Mouse (Mus musculus): ENCODE results near the gene Rorb. TPM values are rescaled to one million over a fixed set of nuclear protein-coding genes. Genes with fewer than 3 reads are reported as not detected.
A peak's percentile ranks its signal among the peaks of the same experiment; 100 is the strongest.

The Rorb gene
- total and polyA plus RNA-seq, 2 experiments from 2014 or later = 11.9 to 17.0 TPM

DNA sequence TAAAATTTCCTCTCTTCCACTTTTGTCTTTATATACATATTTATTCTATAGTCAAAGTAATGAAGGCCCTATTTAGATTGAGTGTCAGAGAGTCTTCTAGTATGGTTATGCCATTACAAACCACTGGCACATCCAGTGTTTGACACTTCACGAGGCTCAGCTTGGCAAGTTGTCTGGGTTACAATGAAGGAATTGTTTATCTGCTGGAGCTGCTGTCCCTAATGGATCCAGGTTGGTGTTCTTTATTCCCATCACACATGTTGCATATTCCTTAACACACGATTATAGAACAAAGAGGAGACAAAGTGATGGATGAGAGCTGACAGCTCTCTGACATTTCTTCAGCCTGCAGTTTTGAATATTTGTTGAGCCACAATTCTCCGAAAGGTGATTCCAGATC lies 77.0 kb downstream of the Rorb start:
- WGBS = 80% methylated on average over 3 of the region's 3 CpGs

DNA sequence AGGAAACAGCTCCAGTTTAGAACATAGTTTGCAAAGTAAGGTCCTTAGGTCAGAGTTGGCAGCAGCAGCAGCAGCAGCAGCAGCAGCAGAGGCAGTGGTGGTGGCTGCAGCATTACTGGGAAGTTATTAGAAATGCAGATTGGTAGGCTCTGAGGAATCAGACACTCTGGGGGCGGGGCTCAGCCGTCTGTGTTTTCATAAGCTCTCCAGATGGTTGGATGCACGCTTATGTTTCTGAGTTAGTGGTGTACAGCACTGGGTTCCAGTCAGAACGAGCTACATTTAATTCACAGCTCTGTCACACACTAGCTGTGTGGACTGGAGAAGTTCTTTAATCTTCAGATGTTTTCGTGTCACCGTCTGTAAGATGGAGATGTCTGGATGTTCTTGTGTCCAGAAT lies 105.9 kb downstream of the Rorb start:
- H3K4me2 ChIP-seq (ENCODE audit: low read depth) = no peak overlapping the region
- WGBS = 28% methylated on average over 6 of the region's 6 CpGs
- ATAC-seq (peak; percentile 88), DNase-seq (peak; percentile 51)
- H3K4me3 ChIP-seq (ENCODE audit: low read depth, low read length) = no peak overlapping the region
- H3K36me3 ChIP-seq (ENCODE audit: insufficient read depth) = no peaks in the 10 kb centered on the region
- peaks cover 4% of the 10 kb centered on the region; the same call in 1 of the 2 replicates for H3K4me1 ChIP-seq (ENCODE audit: insufficient read depth)
- no peak overlapping the region for H3K27ac ChIP-seq (ENCODE audit: low read depth, low read length)
- no peaks in the 10 kb centered on the region for H3K9me3 ChIP-seq (ENCODE audit: low read length)
- no peaks in the 10 kb centered on the region for H3K27me3 ChIP-seq (ENCODE audit: insufficient read depth, low read length)
- H3K9ac ChIP-seq = no peak overlapping the region
- no peak for TF ChIP-seq CTCF (IDR thresholded peaks at IDR 0.05; ENCODE audit: low read depth)

More for the DNA sequence above, 77.0 kb downstream of the Rorb start:
- H3K36me3 ChIP-seq (ENCODE audit: insufficient read depth) = no peaks in the 10 kb centered on the region
- H3K27me3 ChIP-seq (ENCODE audit: insufficient read depth, low read length) = no peaks in the 10 kb centered on the region
- no peak for TF ChIP-seq CTCF (IDR thresholded peaks at IDR 0.05; ENCODE audit: low read depth)
- no peak for DNase-seq
- no peak overlapping the region for H3K4me2 ChIP-seq (ENCODE audit: low read depth)
- no peak overlapping the region for H3K4me3 ChIP-seq (ENCODE audit: low read depth, low read length)
- H3K9ac ChIP-seq = no peak overlapping the region
- no peaks in the 10 kb centered on the region for H3K4me1 ChIP-seq (ENCODE audit: insufficient read depth)
- H3K27ac ChIP-seq (ENCODE audit: low read depth, low read length) = no peak overlapping the region
- no peaks in the 10 kb centered on the region for H3K9me3 ChIP-seq (ENCODE audit: low read length)
- ATAC-seq = no peak

DNA sequence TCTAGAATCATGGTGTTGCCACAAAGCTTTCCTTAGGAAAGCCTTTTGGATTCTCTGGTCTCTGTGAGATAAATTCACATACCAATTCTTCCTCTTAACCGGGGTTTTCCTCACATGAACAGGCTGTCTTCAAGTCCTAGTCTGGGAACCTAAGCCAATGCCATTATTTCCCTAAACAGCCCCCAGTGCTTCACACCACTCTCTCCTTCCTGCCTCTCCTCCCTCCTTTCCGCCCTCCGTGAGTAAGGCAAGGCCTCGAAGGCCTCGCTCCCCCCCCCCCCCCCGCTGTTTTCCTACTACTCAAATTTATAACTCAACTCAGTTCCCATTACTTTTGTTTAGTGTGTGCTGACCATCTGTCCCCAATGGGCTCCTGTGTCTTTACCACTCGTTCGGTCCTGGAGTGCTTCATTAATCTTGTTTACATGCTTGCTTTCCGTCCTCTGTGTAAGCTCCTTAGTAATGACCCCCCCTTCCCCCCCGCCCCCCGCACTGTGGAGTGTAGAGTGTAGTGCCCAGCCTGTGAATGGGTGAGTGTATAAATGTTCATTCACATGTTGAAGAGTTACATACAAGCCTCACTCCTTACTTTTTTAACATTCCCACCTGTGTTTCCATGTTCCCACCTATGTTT lies 106.9 kb downstream of the Rorb start:
- no peak for DNase-seq
- WGBS = 43% methylated on average over 9 of the region's 11 CpGs
- no peak overlapping the region for H3K4me3 ChIP-seq (ENCODE audit: low read depth, low read length)
- H3K27ac ChIP-seq (ENCODE audit: low read depth, low read length) = no peak overlapping the region
- no peak overlapping the region for H3K9ac ChIP-seq
- H3K27me3 ChIP-seq (ENCODE audit: insufficient read depth, low read length) = no peaks in the 10 kb centered on the region
- H3K36me3 ChIP-seq (ENCODE audit: insufficient read depth) = no peaks in the 10 kb centered on the region
- no peak overlapping the region for H3K4me2 ChIP-seq (ENCODE audit: low read depth)
- ATAC-seq = no peak
- no peaks in the 10 kb centered on the region for H3K9me3 ChIP-seq (ENCODE audit: low read length)
- no peak for TF ChIP-seq CTCF (IDR thresholded peaks at IDR 0.05; ENCODE audit: low read depth)
- peaks cover 4% of the 10 kb centered on the region; the same call in 1 of the 2 replicates for H3K4me1 ChIP-seq (ENCODE audit: insufficient read depth)

DNA sequence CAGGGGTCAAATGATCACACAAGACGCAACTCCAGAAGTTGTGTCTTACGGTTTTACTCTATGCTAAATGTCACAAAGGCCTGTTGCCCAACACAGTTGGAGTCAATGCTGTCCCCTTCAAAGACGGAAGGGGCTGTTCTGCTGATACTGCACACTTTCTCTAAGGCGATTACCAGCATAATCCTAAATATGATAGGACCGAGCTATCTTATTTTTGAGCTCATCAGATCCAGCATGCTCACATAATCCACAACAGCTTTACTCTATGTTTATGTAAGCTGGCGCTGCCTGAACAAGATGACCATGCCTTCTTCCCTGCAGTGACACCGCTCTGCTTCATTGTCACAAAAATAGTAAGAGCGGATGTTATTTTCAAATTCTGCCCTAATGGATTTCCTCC lies 112.0 kb downstream of the Rorb start:
- H3K9me3 ChIP-seq (ENCODE audit: low read length) = no peaks in the 10 kb centered on the region
- no peaks in the 10 kb centered on the region for H3K27me3 ChIP-seq (ENCODE audit: insufficient read depth, low read length)
- 87% methylated on average over 8 of the region's 8 CpGs for WGBS
- H3K9ac ChIP-seq = no peak overlapping the region
- H3K4me3 ChIP-seq (ENCODE audit: low read depth, low read length) = no peak overlapping the region
- H3K27ac ChIP-seq (ENCODE audit: low read depth, low read length) = no peak overlapping the region
- DNase-seq = no peak
- H3K4me1 ChIP-seq (ENCODE audit: insufficient read depth) = peaks cover 4% of the 10 kb centered on the region; the same call in 1 of the 2 replicates
- no peak for TF ChIP-seq CTCF (IDR thresholded peaks at IDR 0.05; ENCODE audit: low read depth)
- no peak for ATAC-seq
- no peaks in the 10 kb centered on the region for H3K36me3 ChIP-seq (ENCODE audit: insufficient read depth)
- H3K4me2 ChIP-seq (ENCODE audit: low read depth) = no peak overlapping the region

DNA sequence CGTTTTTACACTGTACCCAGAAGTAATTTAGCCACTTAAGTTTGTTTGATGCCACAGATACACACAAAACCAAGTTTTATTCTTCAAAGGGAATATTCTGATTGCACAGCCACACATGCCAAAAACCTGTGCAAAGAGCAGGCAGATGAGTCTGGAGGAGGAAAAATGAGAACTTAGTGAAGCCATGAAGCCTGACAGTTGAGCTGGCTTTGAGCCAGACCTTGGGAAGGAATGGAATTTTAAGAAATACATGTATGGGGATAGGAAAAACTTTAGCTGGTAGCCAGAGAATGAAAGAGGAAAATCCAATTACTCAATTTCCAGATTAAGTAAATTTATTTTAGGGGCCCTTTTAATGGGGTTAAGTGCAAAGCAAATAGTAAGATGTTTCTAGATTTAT lies 113.3 kb downstream of the Rorb start:
- Histone ChIP-seq H3K36me3 (ENCODE audit: insufficient read depth) (no peaks in the 10 kb centered on the region), H3K9me3 (ENCODE audit: low read length) (no peaks in the 10 kb centered on the region), H3K4me2 (ENCODE audit: low read depth) (no peak overlapping the region), H3K27me3 (ENCODE audit: insufficient read depth, low read length) (no peaks in the 10 kb centered on the region), H3K27ac (ENCODE audit: low read depth, low read length) (no peak overlapping the region), H3K9ac (no peak overlapping the region), H3K4me3 (ENCODE audit: low read depth, low read length) (no peak overlapping the region), H3K4me1 (ENCODE audit: insufficient read depth) (peaks cover 4% of the 10 kb centered on the region; the same call in 1 of the 2 replicates)
- 69% methylated on average over 1 of the region's 1 CpGs for WGBS
- no peak for TF ChIP-seq CTCF (IDR thresholded peaks at IDR 0.05; ENCODE audit: low read depth)
- ATAC-seq (no peak), DNase-seq (peak; percentile 13)

DNA sequence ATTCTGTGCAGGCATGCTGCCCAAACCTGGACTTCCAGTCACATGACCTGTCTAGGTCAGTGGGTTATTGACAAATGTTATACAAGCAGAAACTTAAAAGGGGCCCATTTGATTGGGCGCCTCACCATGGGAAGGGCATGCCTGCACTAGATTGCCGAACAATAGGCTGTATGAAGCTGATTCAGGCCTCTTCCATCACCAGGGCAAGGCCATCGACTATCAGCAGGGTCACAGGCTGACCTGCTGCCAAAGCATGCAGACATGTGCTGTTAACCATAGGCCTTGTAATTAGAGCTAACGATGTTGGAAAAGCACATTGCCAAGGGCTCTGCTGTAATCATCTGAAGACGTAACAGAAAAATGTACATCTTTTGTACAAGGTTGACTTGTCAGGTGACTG lies 131.0 kb downstream of the Rorb start:
- Histone ChIP-seq H3K9me3 (ENCODE audit: low read length) (no peaks in the 10 kb centered on the region), H3K4me3 (ENCODE audit: low read depth, low read length) (no peak overlapping the region), H3K4me1 (ENCODE audit: insufficient read depth) (no peaks in the 10 kb centered on the region), H3K27ac (ENCODE audit: low read depth, low read length) (no peak overlapping the region), H3K9ac (no peak overlapping the region), H3K4me2 (ENCODE audit: low read depth) (no peak overlapping the region), H3K36me3 (ENCODE audit: insufficient read depth) (peaks cover 3% of the 10 kb centered on the region; the same call in 1 of the 2 replicates), H3K27me3 (ENCODE audit: insufficient read depth, low read length) (no peaks in the 10 kb centered on the region)
- no peak for ATAC-seq
- DNase-seq = no peak
- TF ChIP-seq CTCF (IDR thresholded peaks at IDR 0.05; ENCODE audit: low read depth) = no peak
- 53% methylated on average over 5 of the region's 5 CpGs for WGBS

DNA sequence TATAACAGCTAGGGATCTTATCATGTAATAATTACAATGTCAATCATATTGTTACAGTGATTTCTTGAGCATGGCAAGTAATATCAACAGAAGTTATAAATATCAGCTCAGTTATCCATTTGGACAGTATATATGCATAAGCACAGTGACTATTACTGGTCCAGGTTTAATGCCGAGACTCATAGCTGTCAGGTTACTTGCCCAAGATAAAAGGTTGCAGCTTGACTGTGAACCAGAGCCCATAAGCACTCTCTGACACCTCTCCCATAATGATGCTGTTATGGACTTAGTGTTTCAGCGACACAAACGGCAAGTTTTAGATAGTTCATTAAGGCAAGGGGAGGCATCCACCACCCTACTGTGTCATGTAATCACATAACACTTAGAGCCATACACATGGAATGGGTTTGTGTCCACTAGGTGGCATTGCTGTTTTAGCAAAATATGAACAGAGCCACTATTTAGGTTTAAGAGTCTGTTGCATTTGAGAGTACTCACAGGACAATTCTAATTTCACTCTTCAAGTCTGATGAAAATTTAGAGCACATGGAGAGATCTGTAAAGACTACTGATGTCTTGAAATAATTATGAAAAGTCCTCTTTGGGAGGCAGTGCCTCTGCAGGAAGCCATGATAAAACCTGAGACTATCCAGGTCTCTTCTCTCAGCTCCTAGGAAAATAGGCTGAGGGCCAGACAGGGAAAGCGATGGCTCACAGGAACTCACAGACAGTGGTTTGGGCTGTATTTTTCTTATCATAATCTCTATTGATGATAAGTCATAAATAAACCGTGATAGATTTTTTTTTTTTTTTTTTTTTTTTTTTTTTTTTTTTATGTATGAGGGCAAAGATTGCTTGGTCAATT lies 136.0 kb downstream of the Rorb start:
- ATAC-seq = peak; percentile 84
- 59% methylated on average over 5 of the region's 5 CpGs for WGBS
- Histone ChIP-seq H3K9me3 (ENCODE audit: low read length) (no peaks in the 10 kb centered on the region), H3K27ac (ENCODE audit: low read depth, low read length) (no peak overlapping the region), H3K4me3 (ENCODE audit: low read depth, low read length) (no peak overlapping the region), H3K36me3 (ENCODE audit: insufficient read depth) (peaks cover 3% of the 10 kb centered on the region; the same call in 1 of the 2 replicates), H3K4me2 (ENCODE audit: low read depth) (no peak overlapping the region), H3K4me1 (ENCODE audit: insufficient read depth) (no peaks in the 10 kb centered on the region), H3K9ac (no peak overlapping the region), H3K27me3 (ENCODE audit: insufficient read depth, low read length) (no peaks in the 10 kb centered on the region)
- peak; percentile 83 for DNase-seq
- peak; percentile 90 for TF ChIP-seq CTCF (IDR thresholded peaks at IDR 0.05; ENCODE audit: low read depth)
